Mouse (Mus musculus) CH12.LX (cell line): Measurements from ENCODE around the gene Apol7a.

Source experiments
- CHD1 ChIP-seq: IDR thresholded peaks from 2 replicates; pipeline ENCODE4 v1.6.1; 2012; ENCODE audit warnings: low read depth, low read length, improper control_type of control experiment, inconsistent platforms
- CTCF ChIP-seq, 2 experiments: IDR thresholded peaks in 1 of 2; conservative IDR thresholded peaks in 1 of 2; 2 replicates each; pipeline ENCODE4 v1.5.1; 2011 to 2012; ENCODE audit warnings: low read depth in 2 of 2, low read length in 2 of 2, improper control_type of control experiment in 1 of 2, inconsistent platforms in 1 of 2, mild to moderate bottlenecking in 1 of 2, moderate library complexity in 1 of 2
- EP300 ChIP-seq: IDR thresholded peaks from 2 replicates; pipeline ENCODE4 v1.6.1; 2011; ENCODE audit warnings: low read length, improper control_type of control experiment
- MAX ChIP-seq: IDR thresholded peaks from 2 replicates; pipeline ENCODE4 v1.6.1; 2011; ENCODE audit warnings: low read length, improper control_type of control experiment
- POLR2A ChIP-seq: IDR thresholded peaks from 2 replicates; pipeline ENCODE4 v1.6.1; 2011; ENCODE audit warnings: low read depth, mild to moderate bottlenecking, improper control_type of control experiment, low read length
- ZC3H11A ChIP-seq: IDR thresholded peaks from 2 replicates; pipeline ENCODE4 v1.6.1; 2012; ENCODE audit warnings: low read depth, mild to moderate bottlenecking, inconsistent platforms, low read length, improper control_type of control experiment
- ZMIZ1 ChIP-seq: IDR thresholded peaks from 2 replicates; pipeline ENCODE4 v1.6.1; 2012; ENCODE audit warnings: low read depth, mild to moderate bottlenecking, inconsistent platforms, low read length, improper control_type of control experiment

- TF ChIP-seq ZMIZ1 (no peak), CHD1 (no peak), EP300 (no peak), CTCF (conservative IDR thresholded peaks at IDR 0.05 in 1 of 2, IDR thresholded peaks at IDR 0.05 in 1 of 2; ENCODE audit: low read depth in 2 of 2, low read length in 2 of 2) (no peak), MAX (no peak), POLR2A (no peak), ZC3H11A (no peak)
Observed at GRCm38 (mm10) chr15:77387462-77387861, 11.4 kb downstream of the Apol7a start.
